Mouse (Mus musculus) midbrain, embryonic 11.5 days (tissue): ENCODE data around the gene Stpg1. TPM values are rescaled to one million over a fixed set of nuclear protein-coding genes. Genes with fewer than 3 reads are reported as not detected.

Source experiments
- ATAC-seq: fragments of 200-750 bp; cut with Nextera tagmentation; 2 replicates; pipeline ENCODE4 v1.8.0; 2017; ENCODE audit warnings: moderate TSS enrichment, moderate library complexity; ENCODE audit not compliant: low FRiP score
- DNase-seq: peaks from one replicate; pipeline ENCODE4 v3.0.0; 2015; ENCODE audit warnings: low spot score; ENCODE audit errors: missing footprints
- H3K27ac ChIP-seq: fragments of 300-500 bp; sonication (generic); 2 replicates; pipeline ENCODE4 v1.5.1; 2014; ENCODE audit warnings: low read depth, low read length
- H3K27me3 ChIP-seq: fragments of 300-500 bp; sonication (generic); 2 replicates; pipeline ENCODE4 v1.6.1; 2014; ENCODE audit warnings: mild to moderate bottlenecking, low read length, moderate library complexity, mixed read lengths; ENCODE audit not compliant: control insufficient read depth, insufficient read depth
- H3K36me3 ChIP-seq: fragments of 300-500 bp; sonication (generic); 2 replicates; pipeline ENCODE4 v1.6.1; 2014; ENCODE audit warnings: mild to moderate bottlenecking, low read length, moderate library complexity, mixed read lengths; ENCODE audit not compliant: control insufficient read depth, insufficient read depth
- H3K4me1 ChIP-seq: fragments of 300-500 bp; sonication (generic); 2 replicates; pipeline ENCODE4 v1.6.1; 2014; ENCODE audit warnings: low read length; ENCODE audit not compliant: control insufficient read depth, insufficient read depth
- H3K4me2 ChIP-seq: fragments of 300-500 bp; sonication (generic); 2 replicates; pipeline ENCODE4 v1.6.1; 2014; ENCODE audit warnings: mild to moderate bottlenecking, moderate library complexity
- H3K4me3 ChIP-seq: fragments of 300-500 bp; sonication (generic); 2 replicates; pipeline ENCODE4 v1.5.1; 2014; ENCODE audit warnings: low read depth, low read length
- H3K9ac ChIP-seq: fragments of 300-500 bp; sonication (generic); 2 replicates; pipeline ENCODE4 v1.6.1; 2014; ENCODE audit warnings: low read length
- H3K9me3 ChIP-seq: fragments of 300-500 bp; sonication (generic); 2 replicates; pipeline ENCODE4 v1.6.1; 2016; ENCODE audit warnings: low read length; ENCODE audit not compliant: control insufficient read depth
- WGBS: fragments of 180-500 bp; shearing (Covaris S2); extraction: QIAGEN DNeasy Blood & Tissue Kit; methylation state at CpG from one replicate; pipeline ENCODE4 v1.1.7; 2014; 5-methylcytosine and 5-hydroxymethylcytosine counted together
- polyA plus RNA-seq: library from polyadenylated mRNA; unstranded; fragments of >200 nt; fragmentation: Nextera tagmentation; extraction: Ambion mirVana; gene quantifications from 2 replicates; pipeline ENCODE4 v1.2.1, GENCODE M21; 2014

The Stpg1 gene
- polyA plus RNA-seq, result 0.53 and 0.73 TPM in 2 replicates

- peak; percentile 97 for DNase-seq
- H3K27ac ChIP-seq, result no peak within 1 kb of the TSS
- peak; percentile 93 for ATAC-seq
- H3K9ac ChIP-seq, result peak within 1 kb of the TSS; percentile 49
- H3K27me3 ChIP-seq, result no peaks in the 10 kb centered on the region; the same call in 1 of the 2 replicates
- peaks cover 13% of the 10 kb centered on the region; the same call in 1 of the 2 replicates for H3K4me1 ChIP-seq
- no peaks in the 10 kb centered on the region for H3K36me3 ChIP-seq
- no peaks in the 10 kb centered on the region for H3K9me3 ChIP-seq
- H3K4me2 ChIP-seq, result peak within 1 kb of the TSS; percentile 100
- H3K4me3 ChIP-seq, result peak within 1 kb of the TSS; percentile 71
- under 1% methylated on average over 53 of the region's 53 CpGs for WGBS
These were observed at the start of gene Stpg1, which contains the start of gene Nipal3 for GRCm38 (mm10) chr4:135494521-135495396. TSS of gene Stpg1 (plus strand) at chr4:135494790. TSS of gene Nipal3 (minus strand) at chr4:135495038.

GRCm38 (mm10) chr4:135451360-135452015 lies 43.1 kb upstream of the Stpg1 start:
- Histone ChIP-seq H3K4me2 (no peak overlapping the region), H3K4me1 (peaks cover 5% of the 10 kb centered on the region; the same call in 1 of the 2 replicates), H3K4me3 (no peak overlapping the region), H3K9ac (no peak overlapping the region), H3K36me3 (no peaks in the 10 kb centered on the region), H3K9me3 (no peaks in the 10 kb centered on the region), H3K27ac (no peak overlapping the region), H3K27me3 (no peaks in the 10 kb centered on the region)
- 55% methylated on average over 18 of the region's 18 CpGs for WGBS
- ATAC-seq (no peak), DNase-seq (no peak)

- Histone ChIP-seq H3K36me3 (no peaks in the 10 kb centered on the region), H3K27ac (no peak overlapping the region), H3K9me3 (no peaks in the 10 kb centered on the region), H3K27me3 (no peaks in the 10 kb centered on the region), H3K4me2 (no peak overlapping the region), H3K4me1 (peaks cover 5% of the 10 kb centered on the region; the same call in 1 of the 2 replicates), H3K9ac (no peak overlapping the region), H3K4me3 (no peak overlapping the region)
- DNase-seq, result no peak
- ATAC-seq, result no peak
- 85% methylated on average over 6 of the region's 6 CpGs for WGBS
These were observed 41.4 kb upstream of the Stpg1 start for GRCm38 (mm10) chr4:135453164-135453563.

GRCm38 (mm10) chr4:135453572-135453971 lies 41.0 kb upstream of the Stpg1 start:
- Histone ChIP-seq H3K4me2 (no peak overlapping the region), H3K4me1 (peaks cover 5% of the 10 kb centered on the region; the same call in 1 of the 2 replicates), H3K4me3 (no peak overlapping the region), H3K36me3 (no peaks in the 10 kb centered on the region), H3K9me3 (no peaks in the 10 kb centered on the region), H3K9ac (no peak overlapping the region), H3K27ac (no peak overlapping the region), H3K27me3 (no peaks in the 10 kb centered on the region)
- ATAC-seq (no peak), DNase-seq (no peak)
- WGBS, result 79% methylated on average over 12 of the region's 12 CpGs

GRCm38 (mm10) chr4:135463406-135463805 lies 31.2 kb upstream of the Stpg1 start:
- Histone ChIP-seq H3K4me2 (no peak overlapping the region), H3K9me3 (no peaks in the 10 kb centered on the region), H3K9ac (no peak overlapping the region), H3K27me3 (no peaks in the 10 kb centered on the region), H3K36me3 (no peaks in the 10 kb centered on the region), H3K4me1 (no peaks in the 10 kb centered on the region), H3K27ac (no peak overlapping the region), H3K4me3 (no peak overlapping the region)
- whole genome bisulfite sequencing, result 94% methylated on average over 11 of the region's 11 CpGs
- no peak for ATAC-seq
- no peak for DNase-seq

GRCm38 (mm10) chr4:135477851-135478250 lies 16.7 kb upstream of the Stpg1 start:
- Histone ChIP-seq H3K27me3 (no peaks in the 10 kb centered on the region), H3K36me3 (no peaks in the 10 kb centered on the region), H3K27ac (no peak overlapping the region), H3K4me3 (no peak overlapping the region), H3K9me3 (no peaks in the 10 kb centered on the region), H3K9ac (no peak overlapping the region), H3K4me1 (no peaks in the 10 kb centered on the region), H3K4me2 (no peak overlapping the region)
- 90% methylated on average over 10 of the region's 10 CpGs for WGBS
- no peak for DNase-seq
- ATAC-seq, result no peak

- no peak for DNase-seq
- no peak overlapping the region for H3K9ac ChIP-seq
- no peaks in the 10 kb centered on the region for H3K27me3 ChIP-seq
- H3K4me1 ChIP-seq, result no peaks in the 10 kb centered on the region
- no peaks in the 10 kb centered on the region for H3K9me3 ChIP-seq
- no peak for ATAC-seq
- 75% methylated on average over 9 of the region's 9 CpGs for WGBS
- no peaks in the 10 kb centered on the region for H3K36me3 ChIP-seq
- H3K27ac ChIP-seq, result no peak overlapping the region
- no peak overlapping the region for H3K4me2 ChIP-seq
- H3K4me3 ChIP-seq, result no peak overlapping the region
These were observed 14.2 kb upstream of the Stpg1 start for GRCm38 (mm10) chr4:135480370-135480769.

- Histone ChIP-seq H3K27ac (no peak overlapping the region), H3K4me3 (no peak overlapping the region), H3K9ac (no peak overlapping the region), H3K27me3 (no peaks in the 10 kb centered on the region; the same call in 1 of the 2 replicates), H3K9me3 (no peaks in the 10 kb centered on the region), H3K4me2 (no peak overlapping the region), H3K4me1 (no peaks in the 10 kb centered on the region), H3K36me3 (no peaks in the 10 kb centered on the region)
- ATAC-seq, result no peak
- 90% methylated on average over 10 of the region's 10 CpGs for WGBS
- DNase-seq, result no peak
These were observed 9.5 kb upstream of the Stpg1 start for GRCm38 (mm10) chr4:135485086-135485485.

GRCm38 (mm10) chr4:135486352-135486751 lies 8.2 kb upstream of the Stpg1 start:
- Histone ChIP-seq H3K27ac (no peak overlapping the region), H3K4me3 (no peak overlapping the region), H3K9ac (no peak overlapping the region), H3K36me3 (no peaks in the 10 kb centered on the region), H3K4me2 (no peak overlapping the region), H3K27me3 (no peaks in the 10 kb centered on the region; the same call in 1 of the 2 replicates), H3K9me3 (no peaks in the 10 kb centered on the region), H3K4me1 (no peaks in the 10 kb centered on the region)
- ATAC-seq, result no peak
- DNase-seq, result no peak
- 88% methylated on average over 11 of the region's 11 CpGs for WGBS
